Mouse (Mus musculus) cerebellum, adult 2 months (tissue): ENCODE results near the gene Copa.

Experiments
- CTCF ChIP-seq: fragments of 200-500 bp; IDR thresholded peaks from 2 replicates; pipeline ENCODE4 v1.5.1; 2011; ENCODE audit warnings: low read depth, mild to moderate bottlenecking, control low read depth, low read length, moderate library complexity, borderline replicate concordance; ENCODE audit not compliant: insufficient read depth
- POLR2A ChIP-seq: fragments of 200-500 bp; IDR thresholded peaks from 2 replicates; pipeline ENCODE4 v1.6.1; 2011; ENCODE audit warnings: low read length, control low read depth, borderline replicate concordance; ENCODE audit not compliant: insufficient read depth

DNA sequence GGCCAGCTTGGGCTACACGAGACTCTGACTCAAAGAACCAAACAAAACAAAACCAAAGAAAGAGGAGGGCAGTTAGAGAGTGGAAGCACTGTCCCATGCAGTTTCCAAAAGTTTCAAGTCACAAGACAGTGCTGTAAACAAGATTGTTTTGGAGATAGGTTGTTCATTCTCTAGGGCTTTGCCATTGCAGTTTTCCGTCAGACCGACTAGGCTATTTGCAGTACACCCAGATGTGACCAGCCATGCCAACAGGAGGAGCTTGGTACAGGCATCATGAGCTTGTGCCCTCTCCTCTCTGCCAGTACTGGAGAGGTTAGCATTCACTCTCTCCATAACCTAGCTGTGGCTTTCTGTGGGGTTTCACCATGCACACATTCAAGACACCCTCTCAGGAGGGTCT, 11.2 kb downstream of the Copa start:
- TF ChIP-seq CTCF (no peak), POLR2A (no peak)
